Mouse (Mus musculus) gastrocnemius, postnatal 4 days (tissue): Measurements from ENCODE around the gene Lepr. TPM values are rescaled to one million over a fixed set of nuclear protein-coding genes. Genes with fewer than 3 reads are reported as not detected.

Experiments
- DNase-seq, 2 experiments: peaks; one replicate each; pipeline ENCODE4 v3.0.0; 2021 to 2022; ENCODE audit warnings: low spot score in 2 of 2, mixed read lengths in 2 of 2
- long read RNA-seq, 2 experiments: library from polyadenylated mRNA; stranded (forward); transcript quantifications; one replicate each; pipeline ENCODE4 v2.0.0; 2021
- total RNA-seq, 2 experiments: library from RNA; stranded (reverse); gene quantifications; 2 replicates each; pipeline ENCODE4 v1.2.3; 2021

The Lepr gene
- total RNA-seq = 1 to 10 TPM; 5.2 to 5.4 TPM
- long read RNA-seq, experiment 1, full-length matches to known transcripts = 1 of 1 reads
- long read RNA-seq, experiment 1, partial matches to known transcripts = 0 of 1 reads
- long read RNA-seq, experiment 1, other reads (novel, unspliced or antisense) = 0 of 1 reads
- long read RNA-seq, experiment 2, full-length matches to known transcripts = 3 of 3 reads
- long read RNA-seq, experiment 2, partial matches to known transcripts = 0 of 3 reads
- long read RNA-seq, experiment 2, other reads (novel, unspliced or antisense) = 0 of 3 reads

DNA sequence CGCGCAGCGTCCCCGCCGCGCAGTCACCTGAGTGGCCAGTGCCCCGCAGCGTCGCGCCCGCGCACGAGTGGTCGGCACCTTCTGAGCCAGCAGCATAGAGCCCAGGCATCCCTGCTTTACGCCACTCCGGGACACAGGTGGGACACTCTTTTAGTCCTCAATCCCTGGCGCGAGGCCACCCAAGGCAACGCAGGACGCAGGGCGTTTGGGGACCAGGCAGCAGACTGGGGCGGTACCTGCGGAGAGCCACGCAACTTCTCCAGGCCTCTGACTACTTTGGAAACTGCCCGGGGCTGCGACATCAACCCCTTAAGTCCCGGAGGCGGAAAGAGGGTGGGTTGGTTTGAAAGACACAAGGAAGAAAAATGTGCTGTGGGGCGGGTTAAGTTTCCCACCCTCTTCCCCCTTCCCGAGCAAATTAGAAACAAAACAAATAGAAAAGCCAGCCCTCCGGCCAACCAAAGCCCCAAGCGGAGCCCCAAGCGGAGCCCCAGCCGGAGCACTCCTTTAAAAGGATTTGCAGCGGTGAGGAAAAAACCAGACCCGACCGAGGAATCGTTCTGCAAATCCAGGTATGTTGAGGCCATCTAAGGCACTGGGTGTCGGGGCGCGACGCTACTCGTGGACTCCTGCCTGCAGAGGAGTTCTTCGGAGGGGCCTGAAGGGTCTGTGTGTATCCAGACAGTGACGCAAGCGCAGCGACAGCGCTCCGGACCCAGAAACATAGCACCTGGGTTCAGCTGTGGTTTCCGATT is at the start of gene Lepr:
Gene Lepr, plus strand, starts transcription at position 38 of the 755 bp plus-strand sequence.
- no peak for DNase-seq

- DNase-seq = no peak
Observed at GRCm38 (mm10) chr4:101669161-101669560, 48.0 kb upstream of the Lepr start.

DNA sequence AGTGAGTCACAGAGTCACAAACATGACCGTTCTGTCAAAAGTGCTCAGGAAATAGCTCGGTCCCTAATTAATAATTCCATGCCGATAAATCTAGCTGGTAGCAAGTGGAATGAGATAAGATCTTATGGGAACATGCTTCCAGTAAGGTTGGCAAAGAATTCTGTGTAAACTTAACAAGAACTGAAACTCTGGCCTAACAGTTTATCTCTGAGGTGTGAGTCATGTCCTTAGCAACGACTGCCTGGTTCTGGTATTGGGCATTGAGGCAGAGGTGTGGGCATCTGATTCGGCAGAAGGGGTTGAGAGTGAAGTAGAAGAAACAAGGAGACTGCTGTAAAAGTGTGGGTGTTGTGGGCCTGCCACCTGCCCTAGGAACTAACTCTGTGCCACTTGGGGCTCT is 47.4 kb upstream of the Lepr start:
- no peak for DNase-seq

DNA sequence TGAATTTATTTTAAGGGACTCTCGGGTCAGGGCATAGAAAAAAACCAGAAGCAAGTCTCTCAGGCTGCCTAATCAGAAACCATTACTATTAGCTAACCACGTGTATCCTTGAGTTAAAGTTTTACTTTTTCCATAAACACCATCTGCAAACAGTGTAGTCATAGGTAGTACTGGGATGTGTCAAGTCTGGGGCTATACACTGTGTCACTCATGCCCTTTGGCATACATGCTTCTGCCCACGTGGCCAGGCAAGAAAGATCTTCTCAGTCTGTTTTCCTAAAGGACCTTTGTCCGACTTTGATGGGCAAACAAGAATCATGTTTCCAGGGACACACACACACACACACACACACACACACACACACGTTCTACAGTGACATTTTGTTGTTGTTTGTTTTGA is 42.4 kb upstream of the Lepr start:
- peak in 1 of 2 experiments; percentile 7 for DNase-seq

DNA sequence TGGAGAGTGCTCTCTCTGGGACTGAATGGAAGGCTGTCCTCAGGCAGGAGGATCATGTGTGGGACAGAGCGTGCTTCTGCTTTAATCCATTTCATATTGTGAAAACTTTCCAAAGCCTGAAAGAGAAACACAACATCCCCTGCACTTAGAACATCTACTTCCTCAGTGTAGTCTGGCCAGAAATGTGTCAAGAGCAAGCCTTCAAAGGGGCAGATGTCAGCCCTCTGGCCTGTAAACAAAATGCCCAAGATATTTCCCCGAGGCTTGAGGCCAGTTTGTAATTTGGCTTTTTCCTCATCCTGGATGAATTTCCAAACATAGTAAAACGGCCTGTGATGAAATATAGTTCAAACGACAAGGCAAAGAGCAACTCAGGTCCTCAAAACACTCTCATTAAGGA is 41.5 kb upstream of the Lepr start:
- DNase-seq = no peak

- no peak for DNase-seq
Observed at GRCm38 (mm10) chr4:101682620-101683019, 34.6 kb upstream of the Lepr start.

- no peak for DNase-seq
Observed at GRCm38 (mm10) chr4:101683086-101683485, 34.1 kb upstream of the Lepr start.

DNA sequence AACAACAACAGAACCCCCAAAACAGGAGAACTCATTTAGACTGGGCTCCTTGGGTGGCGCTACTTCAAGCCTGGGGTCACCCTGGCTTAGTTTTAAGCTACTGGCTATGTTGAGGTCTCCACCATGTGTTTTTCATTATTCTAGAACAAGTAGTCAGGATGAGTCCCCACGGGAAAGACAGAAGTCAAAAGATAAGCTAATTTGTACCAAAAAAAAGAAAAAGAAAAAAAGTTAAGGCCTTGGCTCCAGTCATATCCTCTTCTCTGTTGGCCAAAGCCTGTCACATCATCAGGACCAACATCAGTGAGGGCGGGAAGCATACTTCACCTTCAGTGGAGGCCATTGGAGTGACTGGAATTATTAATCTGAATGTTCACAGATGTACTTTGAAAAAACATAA is 32.4 kb upstream of the Lepr start:
- DNase-seq = no peak

GRCm38 (mm10) chr4:101686227-101686810 is 30.9 kb upstream of the Lepr start:
- no peak for DNase-seq

- DNase-seq = no peak
Observed at GRCm38 (mm10) chr4:101689241-101689640, 28.0 kb upstream of the Lepr start.

DNA sequence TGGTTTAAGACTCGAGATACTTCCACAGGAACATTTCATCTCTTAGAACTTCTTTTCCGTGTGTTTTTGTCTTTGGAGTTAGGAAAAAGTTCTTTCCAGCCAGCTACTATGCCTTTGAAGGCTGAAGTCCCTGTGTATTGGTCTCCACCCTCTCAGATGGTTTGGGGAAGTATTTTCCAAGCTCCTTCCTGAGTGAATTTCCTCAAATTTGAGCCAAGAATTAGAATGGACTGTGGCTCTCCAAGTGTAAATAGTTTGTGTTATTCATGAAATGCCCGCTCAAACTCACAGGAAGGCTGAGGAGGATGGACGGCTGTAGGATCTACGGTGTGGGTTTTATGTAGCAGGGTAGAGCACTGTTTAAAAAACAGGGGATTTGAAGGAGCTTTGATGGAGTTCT is 27.6 kb upstream of the Lepr start:
- no peak for DNase-seq

DNA sequence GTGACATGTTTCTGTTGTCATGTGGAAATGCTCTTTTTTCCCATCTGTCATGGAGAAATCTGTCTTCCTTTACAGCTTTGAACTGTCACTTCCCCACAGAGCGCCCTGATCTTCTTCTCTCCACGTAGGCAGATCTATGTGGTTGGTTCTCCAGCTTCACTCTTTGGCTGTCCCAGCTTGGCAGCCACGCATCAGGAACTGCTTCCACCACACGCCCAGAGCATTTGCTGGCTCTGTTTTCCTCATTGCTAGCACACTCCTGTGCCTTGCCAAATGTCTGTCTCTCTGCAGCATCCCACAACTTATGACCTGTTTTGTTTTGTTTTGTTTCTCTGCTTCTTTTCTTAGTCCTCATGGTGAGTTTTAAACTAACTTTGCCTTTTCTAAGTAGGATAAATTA is 24.3 kb upstream of the Lepr start:
- peak in 1 of 2 experiments; percentile 23 for DNase-seq

- no peak for DNase-seq
Observed at GRCm38 (mm10) chr4:101694529-101694928, 22.7 kb upstream of the Lepr start.

DNA sequence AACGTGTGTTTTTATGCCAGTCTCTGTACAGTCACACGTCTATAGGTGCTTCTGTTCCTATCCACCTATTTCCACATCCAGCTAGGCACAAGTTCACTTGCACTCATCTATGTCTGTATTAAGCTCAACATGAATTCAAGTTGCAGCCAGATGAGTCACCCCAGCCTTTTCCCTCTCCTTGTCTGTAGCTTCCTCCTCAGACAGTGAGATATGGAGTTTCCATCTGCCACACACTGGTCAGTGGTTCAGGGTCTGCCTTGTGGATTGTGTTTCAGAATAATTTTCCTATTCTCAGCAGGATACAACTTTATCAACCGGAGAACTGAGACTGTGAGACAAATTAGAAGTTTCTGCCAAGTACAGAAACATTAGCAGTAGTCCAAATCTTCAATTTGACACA is 20.0 kb upstream of the Lepr start:
- DNase-seq = no peak

GRCm38 (mm10) chr4:101699423-101699822 is 17.8 kb upstream of the Lepr start:
- peak in 1 of 2 experiments; percentile 15 for DNase-seq

DNA sequence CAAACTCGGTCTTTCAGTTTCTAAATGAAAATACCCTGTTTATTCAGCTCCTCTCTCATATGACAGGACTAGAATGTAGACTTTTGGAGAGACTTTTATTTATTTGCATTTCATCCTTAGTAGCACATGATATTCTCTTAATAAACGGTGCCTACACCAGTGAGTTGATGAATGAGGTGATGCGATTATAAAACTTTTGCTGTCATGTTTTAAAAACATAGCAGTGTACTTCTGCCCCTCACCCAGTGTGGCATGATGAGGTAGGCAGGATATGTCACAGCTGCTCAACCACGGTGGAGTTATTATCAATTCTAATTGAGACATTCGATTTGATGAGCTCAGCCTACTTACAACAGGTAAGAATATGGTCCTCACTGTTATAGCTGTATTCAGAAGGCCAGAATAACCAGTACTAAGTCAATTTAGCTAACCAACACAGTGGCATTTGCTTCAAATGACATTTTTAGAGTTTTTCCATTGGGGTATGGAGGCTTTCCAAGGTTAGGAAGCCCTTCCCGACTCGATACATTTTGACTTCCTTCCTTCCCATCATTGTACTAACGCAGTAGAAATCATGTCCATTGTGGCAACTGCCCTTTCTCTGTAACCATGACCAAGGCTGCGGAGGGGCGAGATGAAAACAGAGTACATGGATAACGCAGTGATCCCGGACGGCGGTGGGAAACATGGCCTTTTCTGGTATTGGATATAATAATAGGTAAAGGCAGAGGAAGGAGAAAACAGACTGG is 16.1 kb upstream of the Lepr start:
- DNase-seq = no peak

- no peak for DNase-seq
Observed at GRCm38 (mm10) chr4:101705325-101705724, 11.9 kb upstream of the Lepr start.

GRCm38 (mm10) chr4:101707234-101707633 is 10.0 kb upstream of the Lepr start:
- DNase-seq = no peak

GRCm38 (mm10) chr4:101707953-101708352 is 9.3 kb upstream of the Lepr start:
- DNase-seq = no peak

- DNase-seq = no peak
Observed at GRCm38 (mm10) chr4:101710361-101710760, 6.8 kb upstream of the Lepr start.

DNA sequence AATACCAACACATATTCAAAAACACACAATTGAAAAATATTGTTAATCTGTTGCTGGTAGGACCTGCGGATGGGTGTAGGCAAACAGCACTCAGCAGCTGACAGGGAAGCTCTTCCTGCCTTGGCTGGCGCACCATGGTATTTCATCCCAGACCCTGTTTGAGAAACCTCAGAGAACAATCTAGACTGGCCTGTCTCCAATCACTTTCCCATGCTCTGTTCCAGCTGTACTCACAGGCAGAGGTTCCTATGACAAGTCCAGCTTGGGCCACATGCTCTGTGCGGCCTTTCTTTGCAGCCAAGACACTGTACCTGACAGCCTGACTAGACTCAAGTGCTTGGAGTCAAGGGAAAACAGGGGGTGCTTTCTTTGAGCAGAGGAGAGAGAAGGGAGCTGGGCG is 6.1 kb upstream of the Lepr start:
- DNase-seq = no peak

- DNase-seq = no peak
Observed at GRCm38 (mm10) chr4:101712563-101712962, 4.6 kb upstream of the Lepr start.
